Mouse (Mus musculus) thymus, adult 2 months (tissue): ENCODE measurements around the gene Nr4a3.

Experiments used
- CTCF ChIP-seq: fragments of 200-500 bp; IDR thresholded peaks from 2 replicates; pipeline ENCODE4 v1.5.1; 2012; ENCODE audit warnings: mild to moderate bottlenecking, control low read depth, low read length, moderate library complexity, borderline replicate concordance; ENCODE audit not compliant: control insufficient read depth, poor library complexity, insufficient read depth; ENCODE audit errors: extremely low read depth
- POLR2A ChIP-seq: fragments of 200-500 bp; IDR thresholded peaks from 2 replicates; pipeline ENCODE4 v1.6.1; 2012; ENCODE audit warnings: mild to moderate bottlenecking, low read length, control low read depth, moderate library complexity; ENCODE audit not compliant: control insufficient read depth, poor library complexity, insufficient read depth; ENCODE audit errors: extremely low read depth

GRCm38 (mm10) chr4:48093221-48093620 is 48.3 kb downstream of the Nr4a3 start:
- TF ChIP-seq POLR2A, result no peak
- no peak for TF ChIP-seq CTCF
